ENCODE assay signal across 12 mouse cellular contexts in the genomic region with DNA sequence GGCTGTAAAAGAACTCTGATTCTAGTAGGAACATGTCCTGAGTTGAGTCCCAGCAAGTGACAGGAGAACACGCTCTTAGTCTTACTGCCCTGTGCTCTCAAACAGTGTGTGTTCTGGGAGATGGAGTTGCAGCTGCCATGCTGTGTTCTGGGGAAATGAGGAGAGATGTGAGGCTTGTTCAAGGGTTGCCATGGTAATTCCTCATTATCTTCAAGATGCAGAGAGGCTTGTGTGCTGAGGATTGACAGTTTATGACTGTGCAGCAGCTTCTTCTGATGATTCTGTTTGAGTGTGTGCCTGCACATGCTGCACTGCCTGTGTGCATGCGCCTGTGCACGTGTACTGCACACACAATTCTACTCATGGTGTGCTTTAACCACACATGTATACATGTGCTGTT.
DNase-seq lines count a peak whose midpoint lies in the region; ATAC-seq lines count a peak whose summit lies in the region.
"Had no signal": no experiment of that assay in that cellular context is flagged by ENCODE, and none has a peak within 500 bp of the region (broad histone marks: within the 10 kb centered on the region; RNA-seq: fewer than 3 reads in every experiment).

No protein-coding gene starts in this region.

- peak; percentile 94 for ATAC-seq in hindbrain, embryonic 16.5 days
- peak; percentile 97 for ATAC-seq in midbrain, embryonic 15.5 days (replicated peaks)
- ATAC-seq: lung, postnatal 0 days had no signal

- peak overlapping the region; percentile 37; the same call in 1 of the 2 replicates for H3K4me2 ChIP-seq in hindbrain, embryonic 16.5 days (ENCODE audit: low read length)
- peak overlapping the region; percentile 10 for H3K4me2 ChIP-seq in midbrain, embryonic 15.5 days

- no peaks in the 10 kb centered on the region for H3K36me3 ChIP-seq in hindbrain, embryonic 16.5 days (ENCODE audit: control insufficient read depth, insufficient read depth, low read length)
- no peaks in the 10 kb centered on the region for H3K36me3 ChIP-seq in midbrain, embryonic 15.5 days (replicated peaks)
- H3K36me3 ChIP-seq: limb, embryonic 10.5 days had no signal

- peak; percentile 43 for DNase-seq in right cerebral cortex, adult 18-20 months
- DNase-seq in right cerebral cortex, postnatal 25 days, result no peak
- no peak for DNase-seq in lung, postnatal 14 days
- no peak for DNase-seq in cerebellum, adult 11-12 months
- DNase-seq in kidney, adult 18-20 months, result no peak
- DNase-seq in cerebellum, adult 9-11 months, result no peak
- DNase-seq: cerebellum, postnatal 14 days; gastrocnemius, postnatal 25 days had no signal

- H3K4me3 ChIP-seq in hindbrain, embryonic 16.5 days (ENCODE audit: low read length), result no peak overlapping the region
- no peak overlapping the region for H3K4me3 ChIP-seq in midbrain, embryonic 15.5 days
- H3K4me3 ChIP-seq: limb, embryonic 10.5 days had no signal

- WGBS in hindbrain, embryonic 16.5 days, result 31% methylated on average over 3 of the region's 3 CpGs
- WGBS in midbrain, embryonic 15.5 days, result 21% methylated on average over 3 of the region's 3 CpGs

- H3K27ac ChIP-seq in hindbrain, embryonic 16.5 days (ENCODE audit: low read depth, low read length), result peak overlapping the region; percentile 66; the same call in 1 of the 2 replicates
- H3K27ac ChIP-seq in midbrain, embryonic 15.5 days, result peak overlapping the region; percentile 84
- H3K27ac ChIP-seq: limb, embryonic 10.5 days had no signal

- H3K9me3 ChIP-seq in hindbrain, embryonic 16.5 days (ENCODE audit: control insufficient read depth, low read length), result no peaks in the 10 kb centered on the region
- no peaks in the 10 kb centered on the region for H3K9me3 ChIP-seq in midbrain, embryonic 15.5 days
- H3K9me3 ChIP-seq: limb, embryonic 10.5 days had no signal

- no peaks in the 10 kb centered on the region for H3K27me3 ChIP-seq in hindbrain, embryonic 16.5 days (replicated peaks; ENCODE audit: control insufficient read depth, insufficient read depth, low read length)
- H3K27me3 ChIP-seq in midbrain, embryonic 15.5 days (replicated peaks), result no peaks in the 10 kb centered on the region

- H3K4me1 ChIP-seq in hindbrain, embryonic 16.5 days (ENCODE audit: control insufficient read depth, insufficient read depth, low read depth, low read length), result peaks cover 4% of the 10 kb centered on the region
- peaks cover 19% of the 10 kb centered on the region for H3K4me1 ChIP-seq in midbrain, embryonic 15.5 days
- H3K4me1 ChIP-seq: limb, embryonic 10.5 days had no signal

- no peak overlapping the region for H3K9ac ChIP-seq in hindbrain, embryonic 16.5 days (ENCODE audit: low read depth, low read length)
- no peak overlapping the region for H3K9ac ChIP-seq in midbrain, embryonic 15.5 days
